Mouse (Mus musculus): Measurements from ENCODE around the gene Ap1ar. TPM values are rescaled to one million over a fixed set of nuclear protein-coding genes. Genes with fewer than 3 reads are reported as not detected.

Gene Ap1ar
- 10 to 100 TPM; 15.3 to 16.4 TPM for total RNA-seq (2021)
- long read RNA-seq, experiment 1, transcript Ap1ar-201 (10 exons, 2,662 nt), result major isoform, 6 of 8 reads
- long read RNA-seq, experiment 1, partial matches to known transcripts, result 0 of 8 reads
- long read RNA-seq, experiment 1, other reads (novel, unspliced or antisense), result 1 of 8 reads
- long read RNA-seq, experiment 2, transcript Ap1ar-201 (10 exons, 2,662 nt), result major isoform, 9 of 16 reads
- long read RNA-seq, experiment 2, partial matches to known transcripts, result 2 of 16 reads
- long read RNA-seq, experiment 2, other reads (novel, unspliced or antisense), result 3 of 16 reads

GRCm38 (mm10) chr3:127837154-127837865 is at the start of gene Ap1ar:
Gene Ap1ar, minus strand, starts transcription at chr3:127837523.
- intact Hi-C loops (cut with DNase I; ENCODE audit: low total_unique reads), result no loop called here
- DNase-seq, result peak; percentile 96

- DNase-seq, result no peak
- intact Hi-C loops (cut with DNase I; ENCODE audit: low total_unique reads), result no loop called here
Measured at GRCm38 (mm10) chr3:127881684-127882083, 44.4 kb upstream of the Ap1ar start.

- no peak for DNase-seq
- intact Hi-C loops (cut with DNase I; ENCODE audit: low total_unique reads), result no loop called here
Measured at GRCm38 (mm10) chr3:127879968-127880367, 42.6 kb upstream of the Ap1ar start.

GRCm38 (mm10) chr3:127875509-127875908 is 38.2 kb upstream of the Ap1ar start:
- intact Hi-C loops (cut with DNase I; ENCODE audit: low total_unique reads), result no loop called here
- no peak for DNase-seq

GRCm38 (mm10) chr3:127875059-127875458 is 37.7 kb upstream of the Ap1ar start:
- intact Hi-C loops (cut with DNase I; ENCODE audit: low total_unique reads), result no loop called here
- DNase-seq, result no peak

- intact Hi-C loops (cut with DNase I; ENCODE audit: low total_unique reads), result no loop called here
- DNase-seq, result no peak
Measured at GRCm38 (mm10) chr3:127874254-127874883, 37.0 kb upstream of the Ap1ar start.

GRCm38 (mm10) chr3:127871575-127871974 is 34.3 kb upstream of the Ap1ar start:
- no peak for DNase-seq
- intact Hi-C loops (cut with DNase I; ENCODE audit: low total_unique reads), result no loop called here

GRCm38 (mm10) chr3:127868880-127869279 is 31.6 kb upstream of the Ap1ar start:
- no peak for DNase-seq
- intact Hi-C loops (cut with DNase I; ENCODE audit: low total_unique reads), result no loop called here

GRCm38 (mm10) chr3:127868046-127868758 is 30.9 kb upstream of the Ap1ar start:
- no peak for DNase-seq

GRCm38 (mm10) chr3:127864242-127864641 is 26.9 kb upstream of the Ap1ar start:
- intact Hi-C loops (cut with DNase I; ENCODE audit: low total_unique reads), result no loop called here
- DNase-seq, result no peak

More at GRCm38 (mm10) chr3:127868046-127868758, 30.9 kb upstream of the Ap1ar start:
- intact Hi-C loops (cut with DNase I; ENCODE audit: low total_unique reads), result no loop called here

GRCm38 (mm10) chr3:127863571-127863970 is 26.2 kb upstream of the Ap1ar start:
- intact Hi-C loops (cut with DNase I; ENCODE audit: low total_unique reads), result no loop called here
- no peak for DNase-seq

GRCm38 (mm10) chr3:127862479-127862878 is 25.2 kb upstream of the Ap1ar start:
- intact Hi-C loops (cut with DNase I; ENCODE audit: low total_unique reads), result no loop called here
- no peak for DNase-seq

GRCm38 (mm10) chr3:127861340-127861739 is 24.0 kb upstream of the Ap1ar start:
- DNase-seq, result no peak
- intact Hi-C loops (cut with DNase I; ENCODE audit: low total_unique reads), result no loop called here

- peak; percentile 63 for DNase-seq
- intact Hi-C loops (cut with DNase I; ENCODE audit: low total_unique reads), result loop anchor here (2.0 kb wide), 1 partner anchor 95 kb away; no protein-coding TSS in a partner anchor
Measured at GRCm38 (mm10) chr3:127853431-127854206, 16.3 kb upstream of the Ap1ar start.

GRCm38 (mm10) chr3:127852722-127853121 is 15.4 kb upstream of the Ap1ar start:
- intact Hi-C loops (cut with DNase I; ENCODE audit: low total_unique reads), result no loop called here
- no peak for DNase-seq

GRCm38 (mm10) chr3:127850776-127851646 is 13.7 kb upstream of the Ap1ar start:
- intact Hi-C loops (cut with DNase I; ENCODE audit: low total_unique reads), result no loop called here
- no peak for DNase-seq

- intact Hi-C loops (cut with DNase I; ENCODE audit: low total_unique reads), result no loop called here
- no peak for DNase-seq
Measured at GRCm38 (mm10) chr3:127849922-127850321, 12.6 kb upstream of the Ap1ar start.

- DNase-seq, result no peak
- intact Hi-C loops (cut with DNase I; ENCODE audit: low total_unique reads), result no loop called here
Measured at GRCm38 (mm10) chr3:127848088-127848808, 10.9 kb upstream of the Ap1ar start.
